Mouse (Mus musculus) C2C12 (cell line): ENCODE measurements around the gene Prex1. TPM values are rescaled to one million over a fixed set of nuclear protein-coding genes. Genes with fewer than 3 reads are reported as not detected.

ENCODE experiments used
- H3K27me3 ChIP-seq: one replicate; pipeline ENCODE4 v1.6.1; 2011; ENCODE audit not compliant: control insufficient read depth, insufficient read depth, insufficient read length
- H3K36me3 ChIP-seq: one replicate; pipeline ENCODE4 v1.6.1; 2011; ENCODE audit not compliant: control insufficient read depth, insufficient read depth
- H3K4me3 ChIP-seq: one replicate; pipeline ENCODE4 v1.5.1; 2011; ENCODE audit warnings: mild to moderate bottlenecking, control low read depth; ENCODE audit not compliant: poor library complexity, insufficient read depth, severe bottlenecking
- H3K79me2 ChIP-seq: one replicate; pipeline ENCODE4 v1.6.1; 2011; ENCODE audit not compliant: control insufficient read depth, insufficient read depth
- H3K79me3 ChIP-seq: one replicate; pipeline ENCODE4 v1.6.1; 2011; ENCODE audit warnings: low read depth, control low read depth
- H3ac ChIP-seq: one replicate; pipeline ENCODE3; 2011; ENCODE audit warnings: low read depth; ENCODE audit not compliant: control insufficient read depth, insufficient read length
- CEBPB ChIP-seq: IDR thresholded peaks from one replicate; pipeline ENCODE4 v1.6.1; 2011; ENCODE audit warnings: low read depth, mild to moderate bottlenecking, control low read depth, moderate library complexity
- CTCF ChIP-seq: IDR thresholded peaks from one replicate; pipeline ENCODE4 v1.5.1; 2011; ENCODE audit not compliant: control insufficient read depth, insufficient read depth, insufficient read length
- FOSL1 ChIP-seq: IDR thresholded peaks from one replicate; pipeline ENCODE4 v1.8.0; 2011; ENCODE audit warnings: mild to moderate bottlenecking, low read length; ENCODE audit not compliant: poor library complexity, insufficient read depth, severe bottlenecking
- MAX ChIP-seq: IDR thresholded peaks from one replicate; pipeline ENCODE4 v1.6.1; 2011; ENCODE audit warnings: mild to moderate bottlenecking, control low read depth
- MYOD1 ChIP-seq: IDR thresholded peaks from one replicate; pipeline ENCODE4 v1.6.1; 2011; ENCODE audit warnings: low read depth; ENCODE audit not compliant: control insufficient read depth, insufficient read length
- MYOG ChIP-seq: IDR thresholded peaks from one replicate; pipeline ENCODE4 v1.6.1; 2011; ENCODE audit not compliant: control insufficient read depth, insufficient read length; ENCODE audit errors: extremely low read depth
- USF1 ChIP-seq: IDR thresholded peaks from one replicate; pipeline ENCODE4 v1.6.1; 2011; ENCODE audit warnings: low read depth, mild to moderate bottlenecking, control low read depth, moderate library complexity
- polyA plus RNA-seq: library from polyadenylated mRNA; unstranded; fragments of >200 nt; fragmentation: generic; extraction: Trizol; gene quantifications from one replicate; pipeline ENCODE4 v1.2.1, GENCODE M21; 2012; ENCODE audit warnings: missing spikeins

Prex1 gene
- polyA plus RNA-seq, 1 experiment, result 0.16 TPM

- H3K79me2 ChIP-seq, result no peaks in the 10 kb centered on the region
- no peaks in the 10 kb centered on the region for H3K79me3 ChIP-seq
- H3K36me3 ChIP-seq, result no peaks in the 10 kb centered on the region
- H3ac ChIP-seq, result no peak overlapping the region
- TF ChIP-seq MAX, result no peak
- no peak for TF ChIP-seq CTCF
- no peak for TF ChIP-seq MYOG
- no peak for TF ChIP-seq MYOD1
- no peak for TF ChIP-seq CEBPB
- TF ChIP-seq USF1, result no peak
- no peak for TF ChIP-seq FOSL1
- no peak overlapping the region for H3K4me3 ChIP-seq
- H3K27me3 ChIP-seq, result peaks cover 46% of the 10 kb centered on the region
These were observed 82.4 kb downstream of the Prex1 start for GRCm38 (mm10) chr2:166631189-166631588.

GRCm38 (mm10) chr2:166629941-166630674 is 83.5 kb downstream of the Prex1 start:
- Histone ChIP-seq H3ac (no peak overlapping the region), H3K4me3 (no peak overlapping the region), H3K79me3 (no peaks in the 10 kb centered on the region), H3K27me3 (peaks cover 50% of the 10 kb centered on the region), H3K36me3 (no peaks in the 10 kb centered on the region), H3K79me2 (no peaks in the 10 kb centered on the region)
- TF ChIP-seq USF1, result no peak
- TF ChIP-seq MAX, result no peak
- no peak for TF ChIP-seq MYOG
- TF ChIP-seq CTCF, result no peak
- no peak for TF ChIP-seq CEBPB

DNA sequence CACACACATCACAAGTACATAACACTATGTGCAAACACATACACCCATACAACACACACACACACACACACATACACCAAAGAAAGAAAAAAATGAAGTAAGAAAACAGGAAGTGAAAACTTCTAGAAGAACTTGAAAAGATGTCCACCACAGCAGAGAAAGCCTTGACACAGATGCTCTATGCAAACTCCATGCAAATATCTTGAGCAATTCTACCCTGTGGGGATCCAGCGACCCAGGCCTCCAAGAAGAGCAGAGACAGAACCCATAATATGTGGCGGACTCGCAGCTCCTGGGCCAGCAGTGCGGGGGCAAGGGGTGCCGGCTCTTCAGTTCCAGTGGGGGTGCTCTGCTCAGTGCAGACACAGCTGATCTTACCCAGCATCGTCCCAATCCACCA is 86.1 kb downstream of the Prex1 start:
- Histone ChIP-seq H3K79me2 (no peaks in the 10 kb centered on the region), H3K27me3 (peaks cover 35% of the 10 kb centered on the region), H3K36me3 (no peaks in the 10 kb centered on the region), H3K79me3 (no peaks in the 10 kb centered on the region), H3ac (no peak overlapping the region), H3K4me3 (no peak overlapping the region)
- no peak for TF ChIP-seq USF1
- TF ChIP-seq MAX, result no peak
- no peak for TF ChIP-seq CTCF
- TF ChIP-seq MYOD1, result no peak
- TF ChIP-seq FOSL1, result no peak
- no peak for TF ChIP-seq MYOG
- no peak for TF ChIP-seq CEBPB

- H3K79me3 ChIP-seq, result no peaks in the 10 kb centered on the region
- H3K36me3 ChIP-seq, result no peaks in the 10 kb centered on the region
- peaks cover 31% of the 10 kb centered on the region for H3K27me3 ChIP-seq
- H3ac ChIP-seq, result no peak overlapping the region
- no peaks in the 10 kb centered on the region for H3K79me2 ChIP-seq
- no peak overlapping the region for H3K4me3 ChIP-seq
- TF ChIP-seq MYOD1 (no peak), CEBPB (no peak), CTCF (no peak), MAX (no peak), FOSL1 (no peak), MYOG (no peak), USF1 (no peak)
These were observed 88.4 kb downstream of the Prex1 start for GRCm38 (mm10) chr2:166625219-166625618.

DNA sequence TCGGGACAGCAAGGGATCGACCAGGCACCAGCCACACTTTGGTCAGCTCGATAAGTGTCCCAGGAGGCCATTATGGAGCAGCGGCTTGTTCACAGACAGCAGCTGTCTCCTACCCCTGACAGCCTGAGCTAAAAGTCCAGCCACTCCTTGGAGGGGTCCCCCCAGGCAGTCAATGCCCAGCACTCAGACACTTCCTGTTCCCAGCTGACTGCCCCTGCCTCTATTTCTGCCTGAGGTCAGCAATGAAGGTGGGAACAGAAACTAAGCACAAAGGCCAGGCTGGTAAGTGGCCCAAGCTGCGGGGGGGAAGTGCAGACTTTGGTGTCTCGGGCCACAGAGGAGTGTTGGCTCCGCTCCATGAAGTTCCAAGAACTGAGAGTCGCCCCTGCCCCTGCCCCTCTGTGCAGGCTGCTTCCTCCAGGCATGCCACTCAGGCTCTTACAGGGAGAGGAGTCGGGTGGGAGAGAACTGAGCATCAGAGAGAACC is 90.5 kb downstream of the Prex1 start:
- Histone ChIP-seq H3K79me2 (no peaks in the 10 kb centered on the region), H3K4me3 (no peak overlapping the region), H3K27me3 (peaks cover 29% of the 10 kb centered on the region), H3ac (no peak overlapping the region), H3K36me3 (no peaks in the 10 kb centered on the region), H3K79me3 (no peaks in the 10 kb centered on the region)
- TF ChIP-seq MYOD1 (no peak), FOSL1 (no peak), MAX (no peak)

GRCm38 (mm10) chr2:166622590-166622989 is 91.0 kb downstream of the Prex1 start:
- Histone ChIP-seq H3K79me2 (no peaks in the 10 kb centered on the region), H3K4me3 (no peak overlapping the region), H3K36me3 (no peaks in the 10 kb centered on the region), H3K27me3 (peaks cover 26% of the 10 kb centered on the region), H3K79me3 (no peaks in the 10 kb centered on the region), H3ac (no peak overlapping the region)
- TF ChIP-seq MYOD1, result no peak
- no peak for TF ChIP-seq MYOG
- TF ChIP-seq CEBPB, result no peak
